Mouse (Mus musculus) heart, adult 2 months (tissue): ENCODE results near the gene Tuba4a. TPM values are rescaled to one million over a fixed set of nuclear protein-coding genes. Genes with fewer than 3 reads are reported as not detected.

Source experiments
- DNase-seq, 2 experiments: peaks; one replicate each; pipeline ENCODE4 v3.0.0; 2021
- H3K27ac ChIP-seq: fragments of 200-600 bp; 2 replicates; pipeline ENCODE4 v1.8.1; 2022
- H3K27me3 ChIP-seq: fragments of 200-500 bp; 2 replicates; pipeline ENCODE4 v1.6.1; 2012; ENCODE audit warnings: mild to moderate bottlenecking, low read length, inconsistent platforms, mixed read lengths; ENCODE audit not compliant: control insufficient read depth, insufficient read depth
- H3K36me3 ChIP-seq: fragments of 200-500 bp; 2 replicates; pipeline ENCODE4 v1.6.1; 2012; ENCODE audit warnings: low read length, inconsistent platforms; ENCODE audit not compliant: control insufficient read depth, insufficient read depth
- H3K4me1 ChIP-seq: fragments of 200-500 bp; 2 replicates; pipeline ENCODE4 v1.6.1; 2011; ENCODE audit warnings: low read length; ENCODE audit not compliant: control insufficient read depth, insufficient read depth
- H3K4me3 ChIP-seq: fragments of 200-600 bp; 2 replicates; pipeline ENCODE4 v1.8.1; 2022
- H3K79me2 ChIP-seq: fragments of 200-500 bp; replicated peaks from 2 replicates; pipeline ENCODE4 v1.6.1; 2012; ENCODE audit warnings: mild to moderate bottlenecking, inconsistent platforms, low read length, moderate library complexity, mixed read lengths; ENCODE audit not compliant: control insufficient read depth, insufficient read depth
- H3K9ac ChIP-seq: fragments of 200-500 bp; 2 replicates; pipeline ENCODE4 v1.6.1; 2012; ENCODE audit warnings: low read depth, mild to moderate bottlenecking, control low read depth, inconsistent platforms, low read length, mixed read lengths
- CTCF ChIP-seq: fragments of 200-600 bp; IDR thresholded peaks from 2 replicates; pipeline ENCODE4 v1.8.1; 2022; ENCODE audit warnings: antibody characterized with exemption, mild to moderate bottlenecking, moderate library complexity
- EP300 ChIP-seq: fragments of 200-500 bp; IDR thresholded peaks from 2 replicates; pipeline ENCODE4 v1.6.1; 2011; ENCODE audit warnings: low read depth, low read length, control low read depth; ENCODE audit not compliant: insufficient read depth
- POLR2A ChIP-seq: fragments of 200-500 bp; IDR thresholded peaks from 2 replicates; pipeline ENCODE4 v1.6.1; 2011; ENCODE audit warnings: mild to moderate bottlenecking, low read depth, low read length, control low read depth; ENCODE audit not compliant: insufficient read depth
- WGBS: fragments of 180-500 bp; shearing (Covaris S2); methylation state at CpG from one replicate; pipeline ENCODE4 v1.1.7; 2018; 5-methylcytosine and 5-hydroxymethylcytosine counted together
- intact Hi-C: fragments of 180-260 bp; cut with DNase I; formaldehyde crosslinking; loops from one replicate; pipeline ENCODE4 v1.15.1; 2025
- polyA plus RNA-seq: library from polyadenylated mRNA; depleted of rRNA; stranded (reverse); fragments of >200 nt; gene quantifications from 2 replicates; pipeline ENCODE4 v1.2.3, GENCODE M21; 2012
- total RNA-seq, 2 experiments: library from RNA; stranded (reverse); gene quantifications; 2 replicates each; pipeline ENCODE4 v1.2.3; 2021

Gene Tuba4a
- total and polyA plus RNA-seq, 3 experiments, result 781 to 976 (median 973) TPM

- Histone ChIP-seq H3K36me3 (no peaks in the 10 kb centered on the region), H3K27ac (no peak overlapping the region), H3K9ac (no peak overlapping the region), H3K27me3 (no peaks in the 10 kb centered on the region), H3K4me1 (peaks cover 2% of the 10 kb centered on the region), H3K79me2 (no peaks in the 10 kb centered on the region), H3K4me3 (no peak overlapping the region)
- 59% methylated on average over 8 of the region's 8 CpGs for WGBS
- TF ChIP-seq POLR2A, result no peak
- TF ChIP-seq EP300, result no peak
- no peak for TF ChIP-seq CTCF
- no peak for DNase-seq
- intact Hi-C loops, result loop anchor here (5.0 kb wide), 3 partner anchors 63 to 307 kb away; partner anchors contain the start of genes Abcb6 and Dnpep
These were observed 35.0 kb upstream of the Tuba4a start for GRCm38 (mm10) chr1:75254625-75255013.

- peak; percentile 74 to 87 for DNase-seq
- Histone ChIP-seq H3K4me3 (no peak overlapping the region), H3K27me3 (no peaks in the 10 kb centered on the region), H3K27ac (no peak overlapping the region), H3K4me1 (peaks cover 2% of the 10 kb centered on the region), H3K79me2 (no peaks in the 10 kb centered on the region), H3K36me3 (no peaks in the 10 kb centered on the region), H3K9ac (no peak overlapping the region)
- peak; percentile 100 for TF ChIP-seq CTCF
- no peak for TF ChIP-seq EP300
- intact Hi-C loops, result loop anchor here (5.0 kb wide), 3 partner anchors 63 to 307 kb away; partner anchors contain the start of genes Abcb6 and Dnpep
- WGBS, result 58% methylated on average over 16 of the region's 16 CpGs
These were observed 34.4 kb upstream of the Tuba4a start for GRCm38 (mm10) chr1:75253849-75254624.

- no peak for DNase-seq
- H3K36me3 ChIP-seq, result no peaks in the 10 kb centered on the region
- H3K4me1 ChIP-seq, result peaks cover 7% of the 10 kb centered on the region
- intact Hi-C loops, result loop anchor here (5.0 kb wide), 3 partner anchors 64 to 306 kb away; partner anchors contain the start of genes Abcb6 and Dnpep
- H3K27ac ChIP-seq, result no peak overlapping the region
- H3K27me3 ChIP-seq, result no peaks in the 10 kb centered on the region
- no peaks in the 10 kb centered on the region for H3K79me2 ChIP-seq
- no peak overlapping the region for H3K9ac ChIP-seq
- peak; percentile 20; the same call in 1 of the 2 replicates for TF ChIP-seq CTCF
- TF ChIP-seq EP300, result no peak
- no peak for TF ChIP-seq POLR2A
- WGBS, result 66% methylated on average over 16 of the region's 16 CpGs
- H3K4me3 ChIP-seq, result no peak overlapping the region
These were observed 33.4 kb upstream of the Tuba4a start for GRCm38 (mm10) chr1:75253029-75253428.

- Histone ChIP-seq H3K4me1 (peaks cover 10% of the 10 kb centered on the region), H3K36me3 (no peaks in the 10 kb centered on the region), H3K79me2 (no peaks in the 10 kb centered on the region), H3K9ac (no peak overlapping the region), H3K27me3 (no peaks in the 10 kb centered on the region), H3K27ac (no peak overlapping the region), H3K4me3 (no peak overlapping the region)
- no peak for DNase-seq
- 71% methylated on average over 13 of the region's 13 CpGs for WGBS
- intact Hi-C loops, result loop anchor here (5.0 kb wide), 3 partner anchors 65 to 305 kb away; partner anchors contain the start of genes Abcb6 and Dnpep
- no peak for TF ChIP-seq CTCF
- no peak for TF ChIP-seq EP300
- TF ChIP-seq POLR2A, result no peak
These were observed 32.6 kb upstream of the Tuba4a start for GRCm38 (mm10) chr1:75252308-75252707.

- peak; percentile 87 to 88 for DNase-seq
- Histone ChIP-seq H3K27ac (peak overlapping the region; percentile 52; the same call in 1 of the 2 replicates), H3K4me3 (peak overlapping the region; percentile 26; the same call in 1 of the 2 replicates), H3K9ac (peak overlapping the region; percentile 69), H3K27me3 (no peaks in the 10 kb centered on the region), H3K4me1 (peaks cover 15% of the 10 kb centered on the region), H3K79me2 (no peaks in the 10 kb centered on the region), H3K36me3 (no peaks in the 10 kb centered on the region)
- intact Hi-C loops, result loop anchor here (1.0 to 5.0 kb wide), 4 partner anchors 14 to 304 kb away; partner anchors contain the start of genes Abcb6 and Dnpep
- no peak for TF ChIP-seq POLR2A
- peak; percentile 69; the same call in 1 of the 2 replicates for TF ChIP-seq EP300
- 6% methylated on average over 22 of the region's 22 CpGs for WGBS
These were observed 31.7 kb upstream of the Tuba4a start for GRCm38 (mm10) chr1:75251112-75251970.
